Mouse (Mus musculus) gastrocnemius, postnatal 14 days (tissue): ENCODE measurements around the gene Isyna1. TPM values are rescaled to one million over a fixed set of nuclear protein-coding genes. Genes with fewer than 3 reads are reported as not detected.

Experiments
- DNase-seq: peaks from one replicate; pipeline ENCODE4 v3.0.0; 2021; ENCODE audit warnings: mixed read lengths
- intact Hi-C: fragments of 180-260 bp; cut with DNase I; formaldehyde crosslinking; loops from one replicate; pipeline ENCODE4 v1.15.1; 2025; ENCODE audit warnings: low total_unique reads
- total RNA-seq, 2 experiments: library from RNA; stranded (reverse); gene quantifications; 2 replicates each; pipeline ENCODE4 v1.2.3; 2021

Isyna1 gene
- total RNA-seq, 2 experiments from 2014 or later, result 18.7 to 24.7 TPM

DNA sequence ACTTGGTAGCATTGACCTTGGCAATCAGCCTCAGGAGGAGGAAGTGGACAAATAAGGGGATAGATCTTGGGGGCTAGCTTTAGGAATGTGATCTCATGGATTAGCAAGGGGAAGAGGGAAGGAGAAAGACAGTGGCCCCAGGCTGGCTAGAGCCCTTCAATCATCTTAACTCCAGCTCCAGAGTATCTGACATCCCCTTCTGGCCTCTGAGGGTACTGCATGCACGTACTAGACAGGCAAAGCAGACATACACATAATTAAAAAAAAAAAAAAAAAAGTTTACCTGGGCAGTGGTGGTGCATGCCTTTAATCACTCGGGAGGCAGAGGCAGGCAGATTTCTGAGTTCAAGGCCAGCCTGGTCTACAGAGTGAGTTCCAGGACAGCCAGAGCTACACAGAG lies 49.9 kb downstream of the Isyna1 start:
- DNase-seq, result no peak
- intact Hi-C loops, result no loop called here

- intact Hi-C loops, result no loop called here
- DNase-seq, result no peak
Measured at GRCm38 (mm10) chr8:70645501-70646224, 51.5 kb downstream of the Isyna1 start.

DNA sequence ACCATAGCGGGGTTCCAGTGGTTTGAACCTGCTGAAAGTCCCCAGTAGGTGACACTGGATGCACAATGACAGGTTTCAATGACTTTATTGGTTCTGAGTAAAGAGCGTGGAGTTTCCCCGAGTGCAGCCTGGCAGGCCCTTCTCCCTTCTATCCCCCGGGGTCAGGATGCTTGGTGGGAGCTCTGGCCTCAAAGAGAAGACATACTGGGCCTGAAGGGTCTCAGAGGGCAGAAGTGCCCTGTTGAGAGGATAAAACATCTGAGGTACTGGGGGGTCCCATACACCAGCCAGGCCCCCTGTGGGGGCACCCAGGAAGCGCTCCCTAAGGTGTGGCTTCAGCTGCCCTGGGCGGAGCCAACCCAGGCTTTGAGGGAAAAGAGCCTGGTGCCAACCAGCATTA lies 52.2 kb downstream of the Isyna1 start:
- intact Hi-C loops, result no loop called here
- DNase-seq, result no peak

- DNase-seq, result no peak
- intact Hi-C loops, result no loop called here
Measured at GRCm38 (mm10) chr8:70646775-70647174, 52.6 kb downstream of the Isyna1 start.

Other genes starting within 250 kb of the Isyna1 start
- 10 to 100 TPM; 31.6 to 35.0 TPM for gene Upf1, start 241.1 kb upstream of the Isyna1 start, total RNA-seq
- 10 to 100 TPM; 18.6 to 19.6 TPM for gene Comp, start 220.8 kb upstream of the Isyna1 start, total RNA-seq
- 1 to 10 TPM; 6.4 to 7.4 TPM for gene Crtc1, start 154.8 kb upstream of the Isyna1 start, total RNA-seq
- gene Klhl26, start 117.4 kb upstream of the Isyna1 start, total RNA-seq, result 1 to 10 TPM; 5.4 TPM
- not detected for gene Tmem59l, start 107.0 kb upstream of the Isyna1 start, total RNA-seq
- gene Crlf1, start 101.2 kb upstream of the Isyna1 start, total RNA-seq, result 1 to 10 TPM; 1.5 to 1.9 TPM
- 100 to 1,000 TPM; 118 to 122 TPM for gene Rex1bd, start 87.6 kb upstream of the Isyna1 start, total RNA-seq
- 1,000 to 10,000 TPM; 1,030 to 1,066 TPM for gene Uba52, start 83.6 kb upstream of the Isyna1 start, total RNA-seq
- gene Fkbp8, start 66.6 kb upstream of the Isyna1 start, total RNA-seq, result 100 to 1,000 TPM; 116 to 117 TPM
- gene Kxd1, start 66.4 kb upstream of the Isyna1 start, total RNA-seq, result 10 to 100 TPM; 64.9 to 73.0 TPM
- gene Ell, start 54.9 kb upstream of the Isyna1 start, total RNA-seq, result 10 to 100 TPM in 1 of 2 experiments, 1 to 10 TPM in 1; 9.0 to 10.3 TPM
- 10 to 100 TPM; 22.9 to 25.7 TPM for gene Ssbp4, start 14.5 kb downstream of the Isyna1 start, total RNA-seq
- under 1 TPM; 0.53 to 0.88 TPM for gene Lrrc25, start 21.8 kb downstream of the Isyna1 start, total RNA-seq
- gene Gdf15, start 38.1 kb downstream of the Isyna1 start, total RNA-seq, result not detected
- gene Pgpep1, start 66.0 kb downstream of the Isyna1 start, total RNA-seq, result 10 to 100 TPM; 18.2 to 21.6 TPM
- gene Lsm4, start 78.9 kb downstream of the Isyna1 start, total RNA-seq, result 10 to 100 TPM; 65.9 to 77.0 TPM
- 10 to 100 TPM; 73.5 to 87.4 TPM for gene Jund, start 104.6 kb downstream of the Isyna1 start, total RNA-seq
- gene Iqcn, start 109.1 kb downstream of the Isyna1 start, total RNA-seq, result under 1 TPM in 1 of 2 experiments, not detected in 1; 0.04 TPM
- gene Gm3336, start 124.2 kb downstream of the Isyna1 start, total RNA-seq, result not detected
- 1 to 10 TPM; 2.9 to 3.4 TPM for gene Pde4c, start 129.3 kb downstream of the Isyna1 start, total RNA-seq
- gene Rab3a, start 160.3 kb downstream of the Isyna1 start, total RNA-seq, result 10 to 100 TPM; 44.3 to 45.1 TPM
- 10 to 100 TPM; 28.3 to 31.9 TPM for gene Mpv17l2, start 166.6 kb downstream of the Isyna1 start, total RNA-seq
- 10 to 100 TPM; 23.0 to 27.9 TPM for gene Pik3r2, start 182.3 kb downstream of the Isyna1 start, total RNA-seq
- 1 to 10 TPM; 5.2 to 7.0 TPM for gene Mast3, start 210.7 kb downstream of the Isyna1 start, total RNA-seq
- gene Il12rb1, start 214.1 kb downstream of the Isyna1 start, total RNA-seq, result under 1 TPM in 1 of 2 experiments, not detected in 1; 0.09 TPM
- 10 to 100 TPM in 1 of 2 experiments, 1 to 10 TPM in 1; 4.8 to 71.3 TPM for gene Arrdc2, start 245.3 kb downstream of the Isyna1 start, total RNA-seq